Mouse (Mus musculus): Measurements from ENCODE around the gene Slco1a6. TPM values are rescaled to one million over a fixed set of nuclear protein-coding genes. Genes with fewer than 3 reads are reported as not detected.
"Not testable (repeated sequence)": the region's sequence is repeated elsewhere in the genome, so short reads cannot be mapped to it uniquely, and the experiment has no call there.

Slco1a6 gene
- polyA plus RNA-seq (2016; fragmentation: Nextera tagmentation; extraction: Ambion mirVana), result not detected in 2 replicates

- Histone ChIP-seq H3K36me3 (no peaks in the 10 kb centered on the region), H3K27me3 (ENCODE audit: low read depth, poor library complexity, severe bottlenecking) (no peaks in the 10 kb centered on the region), H3K27ac (replicated peaks) (no peak within 1 kb of the TSS), H3K4me3 (no peak within 1 kb of the TSS), H3K4me1 (no peaks in the 10 kb centered on the region), H3K9me3 (replicated peaks) (no peaks in the 10 kb centered on the region)
- 89% methylated on average over 4 of the region's 4 CpGs for WGBS
- DNase-seq (ENCODE audit: low spot score), result no peak
Measured at GRCm38 (mm10) chr6:142208421-142208820, at the start of gene Slco1a6. Slco1a6 (minus strand) TSS chr6:142208521.

DNA sequence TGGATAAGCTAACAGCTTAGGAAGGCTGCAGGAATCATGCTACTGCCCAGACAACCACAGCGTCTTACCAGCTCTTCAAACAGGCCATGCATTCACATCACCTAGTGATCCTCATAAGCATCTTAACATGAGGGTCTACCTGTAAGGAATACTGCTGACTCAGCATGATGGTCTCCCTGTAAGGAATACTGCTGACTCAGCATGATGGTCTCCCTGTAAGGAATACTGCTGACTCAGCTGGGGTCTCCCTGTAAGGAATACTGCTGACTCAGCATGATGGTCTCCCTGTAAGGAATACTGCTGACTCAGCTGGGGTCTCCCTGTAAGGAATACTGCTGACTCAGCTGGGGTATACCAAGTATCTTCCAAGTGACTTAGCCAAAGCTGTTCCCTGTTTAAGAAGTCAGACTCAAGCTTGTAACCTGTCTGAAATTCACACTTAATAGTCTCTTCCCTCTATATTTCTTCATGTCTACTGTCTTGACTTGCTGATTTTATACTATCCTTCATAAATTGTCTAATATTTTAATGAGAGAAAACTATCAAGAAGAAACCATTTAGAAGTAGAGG is 42.5 kb upstream of the Slco1a6 start:
- not testable (repeated sequence) for H3K27me3 ChIP-seq (ENCODE audit: low read depth, poor library complexity, severe bottlenecking); H3K27ac ChIP-seq (replicated peaks); DNase-seq (ENCODE audit: low spot score); H3K9me3 ChIP-seq (replicated peaks); H3K4me1 ChIP-seq; H3K4me3 ChIP-seq; H3K36me3 ChIP-seq
- WGBS, result 92% methylated on average over 1 of the region's 1 CpGs

DNA sequence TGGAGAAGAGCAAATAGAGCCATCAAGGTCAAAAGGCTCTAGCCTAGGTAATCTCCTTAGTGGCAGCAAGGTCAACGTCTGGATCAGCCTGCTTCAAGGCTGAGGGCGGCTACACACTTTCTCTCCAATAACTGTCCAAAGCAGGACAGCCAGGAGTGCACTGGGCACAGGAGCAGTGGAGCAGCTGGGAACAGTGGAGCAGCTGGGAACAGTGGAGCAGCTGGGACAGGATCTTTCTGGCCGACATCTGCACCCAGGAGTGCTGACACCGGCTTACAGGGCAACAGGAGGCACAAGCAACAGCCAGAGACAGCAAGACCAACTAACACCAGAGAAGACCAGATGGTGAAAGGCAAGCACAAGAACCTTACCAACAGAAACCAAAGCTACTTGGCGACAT is 36.7 kb upstream of the Slco1a6 start:
- Histone ChIP-seq H3K36me3 (no peaks in the 10 kb centered on the region), H3K4me3 (no peak overlapping the region), H3K4me1 (no peaks in the 10 kb centered on the region), H3K27me3 (ENCODE audit: low read depth, poor library complexity, severe bottlenecking) (no peaks in the 10 kb centered on the region), H3K27ac (replicated peaks) (no peak overlapping the region), H3K9me3 (replicated peaks) (no peaks in the 10 kb centered on the region)
- 83% methylated on average over 5 of the region's 5 CpGs for WGBS
- DNase-seq (ENCODE audit: low spot score), result no peak

GRCm38 (mm10) chr6:142239468-142239867 is 31.1 kb upstream of the Slco1a6 start:
- 74% methylated on average over 1 of the region's 1 CpGs for WGBS
- Histone ChIP-seq H3K27ac (replicated peaks) (no peak overlapping the region), H3K4me3 (no peak overlapping the region), H3K4me1 (no peaks in the 10 kb centered on the region), H3K9me3 (replicated peaks) (no peaks in the 10 kb centered on the region), H3K36me3 (no peaks in the 10 kb centered on the region), H3K27me3 (ENCODE audit: low read depth, poor library complexity, severe bottlenecking) (no peaks in the 10 kb centered on the region)
- no peak for DNase-seq (ENCODE audit: low spot score)

GRCm38 (mm10) chr6:142220138-142220537 is 11.8 kb upstream of the Slco1a6 start:
- H3K4me3 ChIP-seq, result no peak overlapping the region
- DNase-seq (ENCODE audit: low spot score), result no peak
- no peaks in the 10 kb centered on the region for H3K36me3 ChIP-seq
- no peaks in the 10 kb centered on the region for H3K4me1 ChIP-seq
- no peaks in the 10 kb centered on the region for H3K27me3 ChIP-seq (ENCODE audit: low read depth, poor library complexity, severe bottlenecking)
- H3K9me3 ChIP-seq (replicated peaks), result no peaks in the 10 kb centered on the region
- no peak overlapping the region for H3K27ac ChIP-seq (replicated peaks)

- H3K27me3 ChIP-seq (ENCODE audit: low read depth, poor library complexity, severe bottlenecking), result no peaks in the 10 kb centered on the region
- no peak overlapping the region for H3K27ac ChIP-seq (replicated peaks)
- no peaks in the 10 kb centered on the region for H3K4me1 ChIP-seq
- no peaks in the 10 kb centered on the region for H3K36me3 ChIP-seq
- no peak for DNase-seq (ENCODE audit: low spot score)
- H3K4me3 ChIP-seq, result no peak overlapping the region
- no peaks in the 10 kb centered on the region for H3K9me3 ChIP-seq (replicated peaks)
Measured at GRCm38 (mm10) chr6:142211821-142212220, 3.5 kb upstream of the Slco1a6 start.

DNA sequence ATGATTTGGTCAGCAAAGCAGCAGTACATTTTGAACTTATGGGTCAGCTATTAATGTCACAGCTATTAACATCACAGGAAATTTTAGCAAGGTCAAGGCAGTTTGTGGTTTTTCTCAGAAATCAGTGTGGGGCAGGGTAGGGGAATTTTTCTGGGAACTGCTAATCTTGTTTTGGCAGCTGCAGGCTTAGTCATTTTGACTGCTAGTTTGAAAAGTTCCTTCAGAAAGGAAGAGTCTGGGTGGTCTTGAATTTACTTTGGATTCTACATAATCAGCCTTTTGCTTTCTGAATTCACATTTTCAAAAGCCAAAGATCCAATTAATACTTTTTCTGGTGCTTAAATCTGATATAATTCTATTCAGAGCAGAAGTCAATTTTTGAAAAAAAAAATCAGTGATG is 1.4 kb upstream of the Slco1a6 start:
- DNase-seq (ENCODE audit: low spot score), result no peak
- H3K27me3 ChIP-seq (ENCODE audit: low read depth, poor library complexity, severe bottlenecking), result no peaks in the 10 kb centered on the region
- no peaks in the 10 kb centered on the region for H3K9me3 ChIP-seq (replicated peaks)
- no peak overlapping the region for H3K4me3 ChIP-seq
- no peaks in the 10 kb centered on the region for H3K4me1 ChIP-seq
- no peaks in the 10 kb centered on the region for H3K36me3 ChIP-seq
- no peak overlapping the region for H3K27ac ChIP-seq (replicated peaks)

DNA sequence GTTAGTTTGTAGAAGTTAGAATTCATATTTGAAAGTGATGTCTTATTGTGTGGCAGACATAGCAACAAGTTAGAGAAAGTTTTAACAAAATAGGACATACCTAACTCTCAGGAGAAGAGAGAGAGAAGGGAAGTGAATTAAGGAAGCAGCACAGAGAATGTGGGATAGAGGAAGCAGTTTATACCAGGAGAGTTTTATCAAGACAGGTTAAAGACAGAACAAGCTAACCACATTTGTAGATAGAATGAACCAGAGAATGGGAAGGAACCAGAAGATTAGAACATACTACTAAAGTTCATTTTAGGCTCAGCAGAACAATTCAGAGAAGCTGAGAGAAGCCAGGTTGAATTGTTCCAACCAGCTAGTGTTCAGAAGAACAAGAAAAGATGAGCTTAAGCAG is 7.8 kb downstream of the Slco1a6 start:
- Histone ChIP-seq H3K36me3 (no peaks in the 10 kb centered on the region), H3K4me1 (no peaks in the 10 kb centered on the region), H3K27ac (replicated peaks) (no peak overlapping the region), H3K27me3 (ENCODE audit: low read depth, poor library complexity, severe bottlenecking) (no peaks in the 10 kb centered on the region), H3K9me3 (replicated peaks) (no peaks in the 10 kb centered on the region), H3K4me3 (no peak overlapping the region)
- no peak for DNase-seq (ENCODE audit: low spot score)

DNA sequence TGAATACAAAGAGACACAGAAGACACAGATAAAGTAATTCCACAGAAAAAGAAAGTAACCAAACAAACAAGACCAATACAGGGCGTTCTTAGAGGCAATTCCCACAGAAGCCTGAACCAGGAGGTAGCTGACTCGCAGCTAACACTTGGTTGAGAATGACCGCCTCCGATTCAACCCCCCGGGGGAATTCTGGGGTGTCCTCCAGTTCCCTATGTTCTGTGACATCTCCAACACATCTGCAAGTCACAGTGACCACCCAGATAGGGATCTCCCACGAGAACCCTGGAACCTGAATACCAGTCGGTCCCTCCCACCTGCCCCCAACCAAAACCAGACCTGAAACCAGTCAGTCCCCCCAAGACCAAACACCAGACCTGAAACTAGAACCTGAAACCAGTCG is 14.1 kb downstream of the Slco1a6 start:
- Histone ChIP-seq H3K4me3 (no peak overlapping the region), H3K27me3 (ENCODE audit: low read depth, poor library complexity, severe bottlenecking) (no peaks in the 10 kb centered on the region), H3K4me1 (no peaks in the 10 kb centered on the region), H3K9me3 (replicated peaks) (no peaks in the 10 kb centered on the region), H3K27ac (replicated peaks) (no peak overlapping the region), H3K36me3 (no peaks in the 10 kb centered on the region)
- WGBS, result 91% methylated on average over 8 of the region's 8 CpGs
- no peak for DNase-seq (ENCODE audit: low spot score)

DNA sequence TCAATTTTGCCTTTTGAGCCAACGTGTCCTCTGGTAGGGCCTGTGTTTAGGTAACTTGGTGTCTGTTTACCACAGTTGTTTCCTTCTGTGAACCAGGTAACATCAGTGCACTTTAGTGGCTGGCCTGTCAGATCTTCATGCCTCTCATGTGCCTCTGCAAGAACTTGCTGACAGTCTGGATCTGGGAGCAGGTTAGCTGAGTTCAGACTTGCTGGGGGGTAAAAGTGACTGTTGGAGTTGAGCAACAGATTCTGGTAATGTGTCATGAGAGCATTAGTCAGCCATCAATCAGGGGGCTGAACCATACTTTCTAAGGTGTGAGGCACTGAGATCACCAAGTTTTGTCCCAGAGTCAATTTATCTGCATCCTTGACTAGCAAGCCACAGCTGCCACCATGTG is 16.4 kb downstream of the Slco1a6 start:
- Histone ChIP-seq H3K27ac (replicated peaks) (no peak overlapping the region), H3K4me1 (no peaks in the 10 kb centered on the region), H3K9me3 (replicated peaks) (no peaks in the 10 kb centered on the region), H3K4me3 (no peak overlapping the region), H3K36me3 (no peaks in the 10 kb centered on the region), H3K27me3 (ENCODE audit: low read depth, poor library complexity, severe bottlenecking) (no peaks in the 10 kb centered on the region)
- DNase-seq (ENCODE audit: low spot score), result no peak
- WGBS, result 87% methylated on average over 1 of the region's 1 CpGs

GRCm38 (mm10) chr6:142187426-142187825 is 20.9 kb downstream of the Slco1a6 start:
- no peak overlapping the region for H3K27ac ChIP-seq (replicated peaks)
- WGBS, result 97% methylated on average over 3 of the region's 3 CpGs

GRCm38 (mm10) chr6:142185868-142186415 is 22.4 kb downstream of the Slco1a6 start:
- Histone ChIP-seq H3K9me3 (replicated peaks) (no peaks in the 10 kb centered on the region), H3K27ac (replicated peaks) (no peak overlapping the region), H3K4me1 (no peaks in the 10 kb centered on the region), H3K27me3 (ENCODE audit: low read depth, poor library complexity, severe bottlenecking) (no peaks in the 10 kb centered on the region), H3K36me3 (no peaks in the 10 kb centered on the region), H3K4me3 (no peak overlapping the region)
- DNase-seq (ENCODE audit: low spot score), result no peak
- WGBS, result 87% methylated on average over 2 of the region's 2 CpGs

More at GRCm38 (mm10) chr6:142187426-142187825, 20.9 kb downstream of the Slco1a6 start:
- Histone ChIP-seq H3K9me3 (replicated peaks) (no peaks in the 10 kb centered on the region), H3K4me3 (no peak overlapping the region), H3K27me3 (ENCODE audit: low read depth, poor library complexity, severe bottlenecking) (no peaks in the 10 kb centered on the region), H3K4me1 (no peaks in the 10 kb centered on the region), H3K36me3 (no peaks in the 10 kb centered on the region)
- no peak for DNase-seq (ENCODE audit: low spot score)

DNA sequence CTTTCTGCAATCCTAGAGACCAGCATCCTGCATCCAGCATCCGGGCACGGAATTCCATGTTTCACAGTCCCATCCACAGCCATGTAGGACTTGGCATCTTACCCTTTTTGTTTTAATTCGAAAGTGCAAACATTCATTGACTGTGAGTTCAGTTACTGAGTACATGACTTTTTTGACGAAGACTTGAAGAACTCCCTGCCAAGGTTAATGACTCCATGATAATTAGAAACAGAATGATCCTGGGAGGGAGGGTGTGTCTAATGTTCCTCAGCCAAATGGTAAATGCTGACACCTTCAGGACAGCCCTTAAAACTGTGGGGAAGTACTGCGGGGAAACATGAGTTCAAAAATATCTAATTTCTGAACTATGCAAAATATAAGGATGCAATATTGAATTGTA is 44.9 kb downstream of the Slco1a6 start:
- no peaks in the 10 kb centered on the region for H3K4me1 ChIP-seq
- WGBS, result 85% methylated on average over 5 of the region's 5 CpGs
- H3K36me3 ChIP-seq, result no peaks in the 10 kb centered on the region
- no peak for DNase-seq (ENCODE audit: low spot score)
- no peaks in the 10 kb centered on the region for H3K9me3 ChIP-seq (replicated peaks)
- no peaks in the 10 kb centered on the region for H3K27me3 ChIP-seq (ENCODE audit: low read depth, poor library complexity, severe bottlenecking)
- H3K27ac ChIP-seq (replicated peaks), result no peak overlapping the region
- no peak overlapping the region for H3K4me3 ChIP-seq

GRCm38 (mm10) chr6:142161171-142161570 is 47.1 kb downstream of the Slco1a6 start:
- Histone ChIP-seq H3K27me3 (ENCODE audit: low read depth, poor library complexity, severe bottlenecking) (no peaks in the 10 kb centered on the region), H3K4me1 (no peaks in the 10 kb centered on the region), H3K4me3 (no peak overlapping the region), H3K36me3 (no peaks in the 10 kb centered on the region), H3K9me3 (replicated peaks) (no peaks in the 10 kb centered on the region), H3K27ac (replicated peaks) (no peak overlapping the region)
- DNase-seq (ENCODE audit: low spot score), result no peak
- 92% methylated on average over 2 of the region's 2 CpGs for WGBS

All from midbrain, embryonic 10.5 days (tissue).